Mouse (Mus musculus) midbrain, embryonic 11.5 days (tissue): ENCODE data around the gene Hoxa6. TPM values are rescaled to one million over a fixed set of nuclear protein-coding genes. Genes with fewer than 3 reads are reported as not detected.

Source experiments
- ATAC-seq: fragments of 200-750 bp; cut with Nextera tagmentation; 2 replicates; pipeline ENCODE4 v1.8.0; 2017; ENCODE audit warnings: moderate TSS enrichment, moderate library complexity; ENCODE audit not compliant: low FRiP score
- DNase-seq: peaks from one replicate; pipeline ENCODE4 v3.0.0; 2015; ENCODE audit warnings: low spot score; ENCODE audit errors: missing footprints
- H3K27ac ChIP-seq: fragments of 300-500 bp; sonication (generic); 2 replicates; pipeline ENCODE4 v1.5.1; 2014; ENCODE audit warnings: low read depth, low read length
- H3K27me3 ChIP-seq: fragments of 300-500 bp; sonication (generic); 2 replicates; pipeline ENCODE4 v1.6.1; 2014; ENCODE audit warnings: mild to moderate bottlenecking, low read length, moderate library complexity, mixed read lengths; ENCODE audit not compliant: control insufficient read depth, insufficient read depth
- H3K36me3 ChIP-seq: fragments of 300-500 bp; sonication (generic); 2 replicates; pipeline ENCODE4 v1.6.1; 2014; ENCODE audit warnings: mild to moderate bottlenecking, low read length, moderate library complexity, mixed read lengths; ENCODE audit not compliant: control insufficient read depth, insufficient read depth
- H3K4me1 ChIP-seq: fragments of 300-500 bp; sonication (generic); 2 replicates; pipeline ENCODE4 v1.6.1; 2014; ENCODE audit warnings: low read length; ENCODE audit not compliant: control insufficient read depth, insufficient read depth
- H3K4me2 ChIP-seq: fragments of 300-500 bp; sonication (generic); 2 replicates; pipeline ENCODE4 v1.6.1; 2014; ENCODE audit warnings: mild to moderate bottlenecking, moderate library complexity
- H3K4me3 ChIP-seq: fragments of 300-500 bp; sonication (generic); 2 replicates; pipeline ENCODE4 v1.5.1; 2014; ENCODE audit warnings: low read depth, low read length
- H3K9ac ChIP-seq: fragments of 300-500 bp; sonication (generic); 2 replicates; pipeline ENCODE4 v1.6.1; 2014; ENCODE audit warnings: low read length
- H3K9me3 ChIP-seq: fragments of 300-500 bp; sonication (generic); 2 replicates; pipeline ENCODE4 v1.6.1; 2016; ENCODE audit warnings: low read length; ENCODE audit not compliant: control insufficient read depth
- WGBS: fragments of 180-500 bp; shearing (Covaris S2); extraction: QIAGEN DNeasy Blood & Tissue Kit; methylation state at CpG from one replicate; pipeline ENCODE4 v1.1.7; 2014; 5-methylcytosine and 5-hydroxymethylcytosine counted together
- polyA plus RNA-seq: library from polyadenylated mRNA; unstranded; fragments of >200 nt; fragmentation: Nextera tagmentation; extraction: Ambion mirVana; gene quantifications from 2 replicates; pipeline ENCODE4 v1.2.1, GENCODE M21; 2014

Gene Hoxa6
- polyA plus RNA-seq, 1 experiment from 2014 or later, result not detected

DNA sequence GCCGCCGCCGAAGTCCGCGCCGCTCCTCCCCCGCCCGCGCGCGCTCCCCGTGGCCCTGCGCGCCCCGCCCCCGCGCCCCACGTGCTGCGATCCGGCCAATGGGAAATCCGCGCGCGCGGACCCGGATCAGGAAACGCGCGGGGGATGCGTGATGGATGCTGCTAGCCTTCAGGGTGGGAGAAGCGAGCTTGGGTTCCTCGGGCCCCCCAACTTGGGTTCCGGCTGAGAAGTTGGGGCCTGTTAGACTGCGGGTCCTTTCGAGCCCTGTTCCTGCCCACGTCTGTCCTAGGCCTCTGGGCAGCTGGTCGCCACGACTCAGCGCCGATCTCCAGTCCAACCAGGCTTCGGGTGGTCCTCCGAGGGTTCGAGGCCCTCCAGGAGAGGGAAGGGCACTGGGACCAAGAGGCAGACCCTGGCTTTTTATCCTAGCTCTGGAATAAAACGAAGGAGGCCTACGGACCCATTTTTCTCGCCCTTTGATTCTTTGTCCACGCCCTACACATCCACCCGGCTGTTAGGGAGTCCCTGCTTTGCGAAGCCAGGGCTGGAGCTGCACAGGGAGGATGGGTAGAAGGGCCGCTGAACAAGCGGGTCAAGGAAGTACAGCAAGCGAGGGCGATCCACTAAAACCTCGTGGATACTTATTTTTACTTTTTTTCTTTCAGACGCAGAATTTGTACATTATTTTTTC lies 16.5 kb downstream of the Hoxa6 start:
- DNase-seq, result peak; percentile 96
- H3K9ac ChIP-seq, result no peak overlapping the region; the same call in 1 of the 2 replicates
- H3K27me3 ChIP-seq, result peaks cover 100% of the 10 kb centered on the region
- no peak overlapping the region for H3K27ac ChIP-seq
- peaks cover 10% of the 10 kb centered on the region for H3K4me1 ChIP-seq
- H3K4me3 ChIP-seq, result peak overlapping the region; percentile 34
- ATAC-seq, result peak; percentile 55; the same call in 1 of the 2 replicates
- H3K4me2 ChIP-seq, result peak overlapping the region; percentile 54
- no peaks in the 10 kb centered on the region for H3K9me3 ChIP-seq
- under 1% methylated on average over 35 of the region's 55 CpGs for WGBS
- H3K36me3 ChIP-seq, result no peaks in the 10 kb centered on the region

DNA sequence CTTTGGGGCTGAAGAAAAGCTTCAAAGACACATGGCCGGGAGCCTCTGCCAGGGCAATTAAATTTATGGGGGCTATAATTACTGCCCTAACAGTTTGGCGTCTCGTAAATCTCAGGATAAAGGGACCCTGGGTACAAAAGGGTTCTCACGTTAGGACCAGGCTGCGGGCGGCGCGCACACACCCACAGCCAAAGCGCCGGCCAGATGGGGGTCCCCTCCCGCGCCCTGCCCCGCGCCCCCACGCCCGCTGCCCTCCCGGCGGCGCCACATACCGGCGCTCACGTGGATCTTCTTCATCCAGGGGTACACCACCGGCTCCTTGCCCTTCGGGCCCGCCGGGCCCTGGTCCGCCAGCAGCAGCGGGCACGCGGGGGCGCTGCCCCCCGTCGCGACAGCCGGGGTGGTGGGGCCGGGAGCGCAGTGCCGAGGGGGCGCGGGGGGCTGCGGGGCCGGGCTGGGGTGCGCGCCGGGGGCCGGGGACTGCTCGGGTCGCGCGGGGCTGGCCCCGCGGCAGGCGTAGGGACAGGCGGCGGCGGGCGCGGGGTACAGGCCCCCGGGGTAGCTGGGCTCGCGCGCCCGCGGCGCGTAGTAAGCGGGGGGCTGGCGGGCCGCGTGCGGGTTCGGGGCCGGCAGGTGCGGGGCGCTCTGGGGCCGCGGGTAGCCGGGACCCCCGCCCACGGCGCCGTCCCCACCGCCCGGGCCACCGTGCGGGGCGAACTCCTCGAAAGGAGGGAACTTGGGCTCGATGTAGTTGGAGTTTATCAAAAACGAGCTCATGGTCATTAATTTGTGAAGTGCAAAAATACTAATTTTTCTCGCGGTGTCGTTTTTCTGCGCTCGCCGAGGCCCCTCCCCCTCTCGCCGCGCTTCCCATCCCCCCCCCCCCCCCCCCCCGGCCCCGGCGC lies 17.4 kb downstream of the Hoxa6 start, which contains the start of gene Hoxa4:
Gene Hoxa4 (minus strand): TSS at position 848 of the 905 bp plus-strand sequence.
- Histone ChIP-seq H3K4me2 (peak within 1 kb of the TSS; percentile 54), H3K27me3 (peaks cover 100% of the 10 kb centered on the region), H3K9me3 (no peaks in the 10 kb centered on the region), H3K36me3 (no peaks in the 10 kb centered on the region), H3K4me1 (peaks cover 10% of the 10 kb centered on the region), H3K27ac (no peak within 1 kb of the TSS), H3K4me3 (peak within 1 kb of the TSS; percentile 34), H3K9ac (no peak within 1 kb of the TSS; the same call in 1 of the 2 replicates)
- ATAC-seq, result no peak
- 1% methylated on average over 85 of the region's 102 CpGs for WGBS
- DNase-seq, result no peak

DNA sequence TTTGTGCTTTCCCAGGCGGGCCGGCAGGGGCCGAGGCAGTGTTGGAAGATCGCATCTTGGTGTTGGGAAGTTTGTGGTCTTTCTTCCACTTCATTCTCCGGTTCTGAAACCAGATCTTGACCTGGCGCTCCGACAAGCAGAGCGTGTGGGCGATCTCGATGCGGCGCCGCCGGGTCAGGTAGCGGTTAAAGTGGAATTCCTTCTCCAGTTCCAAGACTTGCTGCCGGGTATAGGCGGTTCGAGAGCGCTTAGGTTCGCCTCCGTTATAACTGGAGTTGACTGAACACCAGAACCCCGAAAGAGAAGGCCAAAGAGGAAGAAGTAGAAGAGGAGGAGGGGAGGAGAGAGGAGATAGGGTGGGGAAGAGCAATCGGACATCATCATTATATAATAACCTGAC lies 18.1 kb downstream of the Hoxa6 start:
- DNase-seq (peak; percentile 95), ATAC-seq (no peak)
- under 1% methylated on average over 23 of the region's 23 CpGs for WGBS
- Histone ChIP-seq H3K27me3 (peaks cover 100% of the 10 kb centered on the region), H3K9me3 (no peaks in the 10 kb centered on the region), H3K4me1 (peaks cover 10% of the 10 kb centered on the region), H3K9ac (no peak overlapping the region), H3K4me2 (no peak overlapping the region), H3K27ac (no peak overlapping the region), H3K36me3 (no peaks in the 10 kb centered on the region), H3K4me3 (no peak overlapping the region)

DNA sequence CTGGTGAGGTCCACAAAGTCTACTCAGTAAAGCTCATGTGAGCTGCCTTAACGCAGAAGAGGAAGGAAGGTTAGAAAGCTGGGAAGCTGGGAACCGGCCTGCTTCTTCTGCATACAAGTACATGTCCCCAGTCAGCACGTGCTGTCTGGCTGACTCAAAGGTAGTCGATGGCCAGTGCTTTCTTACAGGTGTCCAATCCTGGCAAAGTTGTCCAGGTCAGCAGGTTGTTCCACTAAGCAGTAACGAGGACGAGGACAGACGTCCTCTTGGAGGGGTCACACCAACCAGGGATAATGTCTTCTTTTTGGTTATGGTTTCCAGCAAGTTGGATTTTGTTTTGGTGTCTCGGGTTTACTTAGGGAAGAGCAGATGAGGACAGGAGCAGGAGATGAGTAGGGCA lies 18.6 kb downstream of the Hoxa6 start:
- peaks cover 100% of the 10 kb centered on the region for H3K27me3 ChIP-seq
- WGBS, result 4% methylated on average over 8 of the region's 8 CpGs
- H3K4me1 ChIP-seq, result peaks cover 10% of the 10 kb centered on the region
- H3K4me3 ChIP-seq, result no peak overlapping the region
- no peak overlapping the region for H3K4me2 ChIP-seq
- no peak overlapping the region for H3K9ac ChIP-seq
- DNase-seq (no peak), ATAC-seq (no peak)
- H3K9me3 ChIP-seq, result no peaks in the 10 kb centered on the region
- no peak overlapping the region for H3K27ac ChIP-seq
- no peaks in the 10 kb centered on the region for H3K36me3 ChIP-seq

DNA sequence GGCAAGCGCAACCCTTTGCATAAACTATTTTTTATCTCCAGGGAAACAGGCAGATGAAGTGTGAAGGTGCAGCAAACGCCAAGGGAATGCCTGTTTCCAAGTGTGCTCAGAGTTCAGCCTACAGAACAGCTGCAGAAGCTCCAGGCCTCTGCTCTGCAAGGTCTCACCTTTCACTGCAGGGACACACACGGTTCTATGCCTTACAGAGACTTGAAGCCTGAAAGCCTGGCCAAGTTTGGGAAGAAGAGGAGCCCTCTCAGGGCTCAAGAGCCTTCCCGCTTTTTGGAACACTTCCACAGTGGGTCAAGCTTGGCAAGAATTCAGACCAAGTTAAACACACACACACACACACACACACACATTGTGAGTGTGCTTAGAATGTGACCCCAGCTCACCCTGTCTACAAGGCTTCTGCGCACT lies 19.3 kb downstream of the Hoxa6 start:
- DNase-seq, result no peak
- no peak for ATAC-seq
- no peaks in the 10 kb centered on the region for H3K9me3 ChIP-seq
- peaks cover 10% of the 10 kb centered on the region for H3K4me1 ChIP-seq
- H3K36me3 ChIP-seq, result no peaks in the 10 kb centered on the region
- no peak overlapping the region for H3K4me3 ChIP-seq
- H3K4me2 ChIP-seq, result no peak overlapping the region
- H3K9ac ChIP-seq, result no peak overlapping the region
- whole genome bisulfite sequencing, result 6% methylated on average over 5 of the region's 5 CpGs
- no peak overlapping the region for H3K27ac ChIP-seq
- H3K27me3 ChIP-seq, result peaks cover 100% of the 10 kb centered on the region

DNA sequence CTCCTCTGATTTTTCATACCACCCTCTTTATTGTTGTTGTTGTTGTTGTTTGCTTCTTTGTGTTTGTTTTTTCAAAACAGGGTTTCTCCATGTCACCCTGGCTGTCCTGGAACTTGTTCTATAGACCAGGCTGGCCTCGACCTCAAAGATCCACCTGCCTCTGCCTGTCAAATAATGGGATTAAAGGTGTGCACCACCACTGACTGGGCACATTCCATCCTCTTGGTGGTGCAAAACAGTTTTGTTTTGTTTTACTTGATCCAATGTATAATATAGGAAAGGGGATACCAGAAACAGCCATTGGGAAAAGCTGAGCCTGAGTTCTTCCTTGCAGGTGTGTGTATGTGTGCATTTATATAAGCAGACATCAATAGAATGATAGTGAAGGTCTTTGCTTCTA lies 22.0 kb downstream of the Hoxa6 start:
- Histone ChIP-seq H3K27ac (no peak overlapping the region), H3K4me2 (no peak overlapping the region)
- DNase-seq, result no peak

DNA sequence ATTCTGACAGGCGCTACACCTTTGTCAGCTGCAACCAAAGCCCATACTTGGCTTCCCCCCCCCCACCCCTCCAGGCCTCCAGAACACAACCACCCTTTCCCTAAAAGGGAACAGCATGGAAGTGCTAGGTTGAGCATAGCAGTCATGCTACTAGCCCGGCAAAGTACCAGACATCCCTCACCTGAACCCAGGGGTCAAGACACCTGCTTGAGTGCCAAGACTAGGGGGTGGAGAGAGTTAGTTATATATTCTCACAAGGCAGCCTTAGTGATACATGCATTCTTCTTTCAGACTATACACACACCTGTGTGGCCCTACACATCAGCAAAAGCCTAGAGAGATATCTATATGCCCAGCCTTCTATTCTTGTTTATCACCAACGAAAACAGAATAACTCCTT lies 22.7 kb downstream of the Hoxa6 start:
- no peak overlapping the region for H3K4me2 ChIP-seq
- DNase-seq (no peak), ATAC-seq (no peak)
- H3K4me1 ChIP-seq, result no peaks in the 10 kb centered on the region
- no peak overlapping the region for H3K4me3 ChIP-seq
- WGBS, result 10% methylated on average over 3 of the region's 3 CpGs
- H3K27ac ChIP-seq, result no peak overlapping the region
- no peaks in the 10 kb centered on the region for H3K36me3 ChIP-seq
- H3K9me3 ChIP-seq, result no peaks in the 10 kb centered on the region
- peaks cover 100% of the 10 kb centered on the region for H3K27me3 ChIP-seq
- H3K9ac ChIP-seq, result no peak overlapping the region

More for the DNA sequence above, 22.0 kb downstream of the Hoxa6 start:
- WGBS, result 18% methylated on average over 1 of the region's 1 CpGs
- H3K36me3 ChIP-seq, result no peaks in the 10 kb centered on the region
- ATAC-seq, result no peak
- H3K4me3 ChIP-seq, result no peak overlapping the region
- H3K4me1 ChIP-seq, result peaks cover 5% of the 10 kb centered on the region
- no peaks in the 10 kb centered on the region for H3K9me3 ChIP-seq
- peaks cover 100% of the 10 kb centered on the region for H3K27me3 ChIP-seq
- no peak overlapping the region for H3K9ac ChIP-seq

DNA sequence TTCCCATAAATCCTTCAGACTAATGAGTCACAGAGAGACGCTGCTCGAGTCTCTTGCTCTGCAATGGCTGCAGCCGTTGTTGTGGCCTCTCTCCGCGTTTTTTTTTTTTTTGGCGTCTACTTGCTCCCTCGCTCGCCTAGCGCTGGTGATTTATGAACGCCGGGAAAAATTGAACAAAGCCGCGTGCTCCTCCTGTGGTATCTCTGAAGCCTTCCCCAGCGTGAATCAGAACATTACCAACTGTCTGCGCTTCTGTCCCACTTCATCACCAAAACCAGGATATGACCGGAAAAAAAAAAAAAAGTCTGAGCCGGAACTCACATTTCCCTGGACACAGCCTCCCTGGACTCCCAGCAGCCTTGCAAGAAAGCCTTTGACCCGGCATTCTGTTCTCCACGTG lies 23.3 kb downstream of the Hoxa6 start:
- no peak for DNase-seq
- no peak overlapping the region for H3K27ac ChIP-seq
- WGBS, result under 1% methylated on average over 19 of the region's 19 CpGs
- ATAC-seq, result no peak
- no peaks in the 10 kb centered on the region for H3K9me3 ChIP-seq
- H3K9ac ChIP-seq, result no peak overlapping the region
- H3K27me3 ChIP-seq, result peaks cover 100% of the 10 kb centered on the region
- H3K4me3 ChIP-seq, result no peak overlapping the region
- H3K36me3 ChIP-seq, result no peaks in the 10 kb centered on the region
- no peaks in the 10 kb centered on the region for H3K4me1 ChIP-seq
- H3K4me2 ChIP-seq, result no peak overlapping the region

DNA sequence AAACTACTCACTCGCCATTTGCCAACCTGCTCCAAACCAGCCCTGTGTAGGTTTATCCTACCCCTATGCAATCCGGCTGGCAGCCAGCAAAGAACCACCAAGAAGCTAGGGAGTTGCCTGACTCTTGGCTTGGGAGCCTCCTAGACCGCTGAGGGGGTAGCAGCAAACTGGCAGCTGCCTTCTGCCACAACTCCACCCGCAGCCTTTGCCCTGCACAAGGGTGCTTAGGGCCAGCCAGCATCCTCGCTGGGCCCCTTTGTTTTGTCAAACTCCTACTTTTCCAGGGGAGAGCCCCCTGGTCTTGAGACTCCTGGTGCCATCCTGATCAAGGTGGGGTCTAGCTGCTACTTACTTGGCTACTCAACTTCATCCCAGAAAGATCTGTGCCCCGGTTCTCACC lies 23.9 kb downstream of the Hoxa6 start:
- H3K36me3 ChIP-seq, result no peaks in the 10 kb centered on the region
- no peaks in the 10 kb centered on the region for H3K4me1 ChIP-seq
- no peak for DNase-seq
- no peak for ATAC-seq
- no peak overlapping the region for H3K27ac ChIP-seq
- no peak overlapping the region for H3K4me3 ChIP-seq
- H3K9ac ChIP-seq, result no peak overlapping the region
- no peaks in the 10 kb centered on the region for H3K9me3 ChIP-seq
- no peak overlapping the region for H3K4me2 ChIP-seq
- WGBS, result 3% methylated on average over 6 of the region's 6 CpGs
- H3K27me3 ChIP-seq, result peaks cover 100% of the 10 kb centered on the region
